Mouse (Mus musculus) G1E (cell line): Measurements from ENCODE around the gene Zfp954.

Source experiments
- CTCF ChIP-seq: IDR thresholded peaks from 2 replicates; pipeline ENCODE4 v1.5.1; 2012; ENCODE audit warnings: low read depth, low read length, inconsistent platforms, mixed read lengths
- GATA1 ChIP-seq: IDR thresholded peaks from 2 replicates; pipeline ENCODE4 v1.6.1; 2012; ENCODE audit warnings: borderline replicate concordance, low read length, inconsistent platforms, mixed read lengths
- POLR2AphosphoS5 ChIP-seq: IDR thresholded peaks from 2 replicates; pipeline ENCODE4 v1.6.1; 2012; ENCODE audit warnings: low read depth, low read length, inconsistent platforms; ENCODE audit not compliant: insufficient replicate concordance

GRCm38 (mm10) chr7:7144215-7144614 is 22.9 kb upstream of the Zfp954 start:
- TF ChIP-seq CTCF, result no peak
- TF ChIP-seq GATA1, result no peak
- TF ChIP-seq POLR2AphosphoS5, result no peak
